Mouse (Mus musculus) cortical plate, adult 2 months (tissue): ENCODE data around the gene Pcgf2. TPM values are rescaled to one million over a fixed set of nuclear protein-coding genes. Genes with fewer than 3 reads are reported as not detected.
"Not testable (repeated sequence)": the region's sequence is repeated elsewhere in the genome, so short reads cannot be mapped to it uniquely, and the experiment has no call there.

ENCODE experiments used
- H3K27ac ChIP-seq: fragments of 200-500 bp; 2 replicates; pipeline ENCODE4 v1.5.1; 2012; ENCODE audit warnings: low read length, control low read depth, inconsistent platforms; ENCODE audit not compliant: insufficient read depth
- H3K4me1 ChIP-seq: fragments of 200-500 bp; 2 replicates; pipeline ENCODE4 v1.6.1; 2011; ENCODE audit warnings: low read length; ENCODE audit not compliant: control insufficient read depth, insufficient read depth
- H3K4me3 ChIP-seq: fragments of 200-500 bp; 2 replicates; pipeline ENCODE4 v1.5.1; 2011; ENCODE audit warnings: mild to moderate bottlenecking, low read length, control low read depth; ENCODE audit not compliant: insufficient read depth
- CTCF ChIP-seq: fragments of 200-500 bp; IDR thresholded peaks from 2 replicates; pipeline ENCODE4 v1.5.1; 2011; ENCODE audit warnings: mild to moderate bottlenecking, control low read depth, low read length; ENCODE audit not compliant: insufficient read depth; ENCODE audit errors: extremely low read depth
- POLR2A ChIP-seq: fragments of 200-500 bp; IDR thresholded peaks from 2 replicates; pipeline ENCODE4 v1.6.1; 2011; ENCODE audit warnings: mild to moderate bottlenecking, low read length, control low read depth; ENCODE audit not compliant: insufficient read depth; ENCODE audit errors: extremely low read depth
- polyA plus RNA-seq: library from polyadenylated mRNA; depleted of rRNA; stranded (reverse); fragments of >200 nt; gene quantifications from 2 replicates; pipeline ENCODE4 v1.2.3, GENCODE M21; 2012

Pcgf2 gene
- polyA plus RNA-seq, 1 experiment: 64.1 TPM

- Histone ChIP-seq H3K4me3 (no peak overlapping the region), H3K4me1 (no peaks in the 10 kb centered on the region)
- no peak for TF ChIP-seq CTCF
- no peak for TF ChIP-seq POLR2A
These were observed 18.1 kb upstream of the Pcgf2 start for GRCm38 (mm10) chr11:97718281-97718860.

DNA sequence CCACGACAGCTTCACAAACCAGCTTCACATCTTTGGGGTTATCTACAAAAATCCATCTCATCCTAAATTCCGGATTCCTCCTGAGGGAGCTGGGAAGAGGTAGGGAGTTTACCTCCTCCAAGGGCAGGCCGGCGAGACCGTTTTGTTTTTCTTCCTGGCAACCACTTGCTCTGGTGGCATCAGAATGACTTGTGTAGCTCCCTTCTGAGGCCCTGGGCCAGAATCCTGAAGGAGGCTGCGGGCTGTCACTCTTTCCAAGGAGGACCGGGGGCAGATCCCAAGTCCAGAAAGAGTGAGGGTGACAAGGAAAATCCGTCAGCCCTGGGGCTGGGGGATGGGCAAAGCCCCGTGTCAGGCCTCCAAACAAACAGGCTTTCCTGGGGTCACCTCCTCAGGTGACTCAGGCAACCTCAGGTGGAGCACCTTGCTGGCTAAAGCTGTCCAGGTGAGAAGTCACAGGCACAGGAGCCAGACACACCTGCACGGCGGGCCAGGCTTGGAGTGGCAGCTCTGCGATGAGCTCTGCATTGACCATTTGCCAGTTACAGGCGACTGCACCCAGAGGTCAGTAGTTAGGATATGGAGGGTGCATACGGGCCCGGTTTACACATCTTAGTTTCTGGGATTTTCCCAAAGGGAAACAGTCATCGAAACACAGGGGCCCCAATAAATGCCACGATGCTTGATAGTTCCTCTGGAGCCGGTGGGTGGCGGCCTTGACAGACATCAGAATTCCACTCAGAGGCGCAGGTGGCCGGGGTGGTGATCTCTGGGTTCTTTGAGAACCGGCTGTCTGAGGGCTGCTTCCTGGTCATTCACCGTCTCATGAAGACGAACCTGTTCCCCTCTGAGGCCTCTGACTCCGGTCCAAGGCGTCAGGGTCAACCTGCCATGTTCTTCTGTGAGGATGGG, 17.3 kb upstream of the Pcgf2 start:
- Histone ChIP-seq H3K4me3 (no peak overlapping the region), H3K27ac (no peak overlapping the region), H3K4me1 (no peaks in the 10 kb centered on the region)
- TF ChIP-seq CTCF (no peak), POLR2A (no peak)

More at GRCm38 (mm10) chr11:97718281-97718860, 18.1 kb upstream of the Pcgf2 start:
- no peak overlapping the region for H3K27ac ChIP-seq

- Histone ChIP-seq H3K4me1 (no peaks in the 10 kb centered on the region), H3K27ac (no peak overlapping the region)
- TF ChIP-seq CTCF (no peak), POLR2A (no peak)
These were observed 15.7 kb upstream of the Pcgf2 start for GRCm38 (mm10) chr11:97716021-97716420.

GRCm38 (mm10) chr11:97714784-97715760, 14.8 kb upstream of the Pcgf2 start:
- H3K4me3 ChIP-seq: no peak overlapping the region
- H3K27ac ChIP-seq: 0 out of 2 replicates have a peak overlapping the region, but pooled peaks have one; percentile 55
- H3K4me1 ChIP-seq: no peaks in the 10 kb centered on the region
- no peak for TF ChIP-seq CTCF
- TF ChIP-seq POLR2A: no peak

More at GRCm38 (mm10) chr11:97716021-97716420, 15.7 kb upstream of the Pcgf2 start:
- no peak overlapping the region for H3K4me3 ChIP-seq

DNA sequence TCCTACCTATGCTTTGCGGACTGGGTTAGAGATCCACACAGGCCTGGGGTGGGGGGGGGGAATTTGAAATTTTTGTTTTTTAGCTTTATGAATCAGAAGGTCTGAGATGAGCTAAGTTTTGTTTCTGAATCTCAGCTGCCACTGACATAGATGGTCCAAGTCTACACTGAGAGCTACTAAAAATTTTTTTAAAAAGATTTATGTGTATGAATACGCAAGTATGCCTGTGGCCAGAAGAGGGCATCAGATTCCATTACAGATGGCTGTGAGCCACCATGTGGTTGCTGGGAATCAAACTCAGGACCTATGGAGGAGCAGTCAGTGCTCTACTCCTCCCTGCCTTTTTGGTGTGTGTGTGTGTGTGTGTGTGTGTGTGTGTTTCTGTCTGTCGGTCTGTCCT, 14.1 kb upstream of the Pcgf2 start:
- no peak for TF ChIP-seq CTCF
- TF ChIP-seq POLR2A: no peak
- Histone ChIP-seq H3K4me3 (no peak overlapping the region), H3K27ac (no peak overlapping the region), H3K4me1 (no peaks in the 10 kb centered on the region)

- no peaks in the 10 kb centered on the region for H3K4me1 ChIP-seq
- TF ChIP-seq POLR2A (0 out of 2 replicates have a peak, but pooled peaks have one; percentile 7), CTCF (no peak)
- H3K4me3 ChIP-seq: no peak overlapping the region
- no peak overlapping the region for H3K27ac ChIP-seq
These were observed 13.6 kb upstream of the Pcgf2 start for GRCm38 (mm10) chr11:97713896-97714295.

GRCm38 (mm10) chr11:97712286-97712685, 12.0 kb upstream of the Pcgf2 start:
- no peak for TF ChIP-seq CTCF
- TF ChIP-seq POLR2A: no peak
- Histone ChIP-seq H3K4me3 (no peak overlapping the region), H3K4me1 (no peaks in the 10 kb centered on the region), H3K27ac (no peak overlapping the region)

GRCm38 (mm10) chr11:97711200-97711900, 11.1 kb upstream of the Pcgf2 start:
- H3K4me1 ChIP-seq: no peaks in the 10 kb centered on the region
- H3K4me3 ChIP-seq: no peak overlapping the region

GRCm38 (mm10) chr11:97710067-97710466, 9.8 kb upstream of the Pcgf2 start:
- H3K27ac ChIP-seq, H3K4me1 ChIP-seq: not testable (repeated sequence)

More at GRCm38 (mm10) chr11:97711200-97711900, 11.1 kb upstream of the Pcgf2 start:
- TF ChIP-seq POLR2A: no peak
- TF ChIP-seq CTCF: no peak
- no peak overlapping the region for H3K27ac ChIP-seq

More at GRCm38 (mm10) chr11:97710067-97710466, 9.8 kb upstream of the Pcgf2 start:
- H3K4me3 ChIP-seq: not testable (repeated sequence)
